8 mouse cellular contexts compared by ENCODE assay signal in genomic region chr11:97189231-97189630, GRCm38 (mm10). TPM values are rescaled to one million over a fixed set of nuclear protein-coding genes. Genes with fewer than 3 reads are reported as not detected.
DNase-seq lines count a peak whose midpoint lies in the region; ATAC-seq lines count a peak whose summit lies in the region.

No protein-coding gene starts in this region.

- peaks cover 5% of the 10 kb centered on the region for H3K36me3 ChIP-seq in neural tube, embryonic 11.5 days (ENCODE audit: control insufficient read depth, insufficient read depth, low read length)
- H3K36me3 ChIP-seq in embryonic facial prominence, embryonic 14.5 days (ENCODE audit: control insufficient read depth, insufficient read depth, low read length), result peaks cover 21% of the 10 kb centered on the region
- no peaks in the 10 kb centered on the region for H3K36me3 ChIP-seq in intestine, embryonic 16.5 days (ENCODE audit: control insufficient read depth, insufficient read depth, low read length)
- H3K36me3 ChIP-seq in neural tube, embryonic 14.5 days (ENCODE audit: control insufficient read depth, insufficient read depth, low read length), result peaks cover 12% of the 10 kb centered on the region; the same call in 1 of the 2 replicates

- peak overlapping the region; percentile 58 for H3K4me2 ChIP-seq in neural tube, embryonic 11.5 days (ENCODE audit: low read depth)
- H3K4me2 ChIP-seq in embryonic facial prominence, embryonic 14.5 days (ENCODE audit: low read depth, low read length), result peak overlapping the region; percentile 88
- peak overlapping the region; percentile 72 for H3K4me2 ChIP-seq in intestine, embryonic 16.5 days (ENCODE audit: low read depth, low read length)
- peak overlapping the region; percentile 85 for H3K4me2 ChIP-seq in neural tube, embryonic 14.5 days (ENCODE audit: low read depth, low read length)

- H3K4me1 ChIP-seq in neural tube, embryonic 11.5 days (ENCODE audit: control insufficient read depth, insufficient read depth, low read length), result peaks cover 8% of the 10 kb centered on the region
- peaks cover 13% of the 10 kb centered on the region for H3K4me1 ChIP-seq in embryonic facial prominence, embryonic 14.5 days (ENCODE audit: control insufficient read depth, insufficient read depth, low read length)
- peaks cover 20% of the 10 kb centered on the region for H3K4me1 ChIP-seq in intestine, embryonic 16.5 days (ENCODE audit: control insufficient read depth, insufficient read depth, low read length)
- peaks cover 12% of the 10 kb centered on the region for H3K4me1 ChIP-seq in neural tube, embryonic 14.5 days (ENCODE audit: control insufficient read depth, insufficient read depth, low read length)

- no peak overlapping the region for H3K9ac ChIP-seq in neural tube, embryonic 11.5 days (ENCODE audit: low read length)
- H3K9ac ChIP-seq in embryonic facial prominence, embryonic 14.5 days (ENCODE audit: low read depth, low read length), result peak overlapping the region; percentile 81; the same call in 1 of the 2 replicates
- no peak overlapping the region for H3K9ac ChIP-seq in intestine, embryonic 16.5 days (ENCODE audit: low read depth, low read length)
- H3K9ac ChIP-seq in neural tube, embryonic 14.5 days (replicated peaks; ENCODE audit: low read depth, low read length), result no peak overlapping the region

- no peak for ATAC-seq in neural tube, embryonic 11.5 days (ENCODE audit: insufficient read depth, low FRiP score, low TSS enrichment)
- no peak for ATAC-seq in embryonic facial prominence, embryonic 14.5 days (ENCODE audit: low read depth)
- no peak for ATAC-seq in intestine, embryonic 16.5 days
- no peak for ATAC-seq in neural tube, embryonic 14.5 days (ENCODE audit: low read depth)

- WGBS in neural tube, embryonic 11.5 days, result 36% methylated on average over 3 of the region's 3 CpGs
- WGBS in embryonic facial prominence, embryonic 14.5 days, result 32% methylated on average over 3 of the region's 3 CpGs
- whole genome bisulfite sequencing in intestine, embryonic 16.5 days, result 39% methylated on average over 3 of the region's 3 CpGs
- 41% methylated on average over 3 of the region's 3 CpGs for WGBS in neural tube, embryonic 14.5 days

- H3K4me3 ChIP-seq in neural tube, embryonic 11.5 days (ENCODE audit: low read depth, low read length), result peak overlapping the region; percentile 85; the same call in 1 of the 2 replicates
- H3K4me3 ChIP-seq in embryonic facial prominence, embryonic 14.5 days (ENCODE audit: low read depth, low read length), result peak overlapping the region; percentile 87
- H3K4me3 ChIP-seq in intestine, embryonic 16.5 days (ENCODE audit: low read length), result peak overlapping the region; percentile 58; the same call in 1 of the 2 replicates
- peak overlapping the region; percentile 85 for H3K4me3 ChIP-seq in neural tube, embryonic 14.5 days (ENCODE audit: low read depth, low read length)

- H3K27ac ChIP-seq in neural tube, embryonic 11.5 days (ENCODE audit: low read depth, low read length), result no peak overlapping the region
- H3K27ac ChIP-seq in embryonic facial prominence, embryonic 14.5 days (replicated peaks; ENCODE audit: low read depth, low read length), result peak overlapping the region; percentile 90; the same call in 1 of the 2 replicates
- no peak overlapping the region; the same call in 1 of the 2 replicates for H3K27ac ChIP-seq in intestine, embryonic 16.5 days (ENCODE audit: low read length)
- no peak overlapping the region for H3K27ac ChIP-seq in neural tube, embryonic 14.5 days (ENCODE audit: low read depth, low read length)

- H3K27me3 ChIP-seq in neural tube, embryonic 11.5 days (ENCODE audit: control insufficient read depth, insufficient read depth, low read length), result no peaks in the 10 kb centered on the region
- no peaks in the 10 kb centered on the region for H3K27me3 ChIP-seq in embryonic facial prominence, embryonic 14.5 days (replicated peaks; ENCODE audit: control insufficient read depth, insufficient read depth, low read length)
- no peaks in the 10 kb centered on the region for H3K27me3 ChIP-seq in intestine, embryonic 16.5 days (replicated peaks; ENCODE audit: control insufficient read depth, insufficient read depth, low read length)
- no peaks in the 10 kb centered on the region for H3K27me3 ChIP-seq in neural tube, embryonic 14.5 days (ENCODE audit: control insufficient read depth, insufficient read depth, low read length)

- DNase-seq in neural tube, embryonic 11.5 days (ENCODE audit: low spot score), result no peak
- DNase-seq in neural tube, embryonic 10.5 days (ENCODE audit: extremely low spot score, low spot score), result no peak
- DNase-seq in embryonic facial prominence, embryonic 14.5 days (ENCODE audit: low spot score), result no peak
- no peak for DNase-seq in right cerebral cortex, postnatal 25 days
- DNase-seq in left cerebral cortex, adult 18-20 months (ENCODE audit: low spot score in 2 of 2), result no peak
- no peak for DNase-seq in natural killer cell, adult 2 months (ENCODE audit: low spot score in 2 of 2)

- H3K9me3 ChIP-seq in neural tube, embryonic 11.5 days (ENCODE audit: control insufficient read depth, low read length), result no peaks in the 10 kb centered on the region
- H3K9me3 ChIP-seq in embryonic facial prominence, embryonic 14.5 days (ENCODE audit: control insufficient read depth, low read length), result no peaks in the 10 kb centered on the region
- no peaks in the 10 kb centered on the region for H3K9me3 ChIP-seq in intestine, embryonic 16.5 days (ENCODE audit: control insufficient read depth, low read length)
- H3K9me3 ChIP-seq in neural tube, embryonic 14.5 days (ENCODE audit: control insufficient read depth, low read length), result no peaks in the 10 kb centered on the region

RNA-seq across cellular contexts. Expression of gene Kpnb1, which starts 1.6 kb away (rescaled TPM):
- polyA plus RNA-seq in neural tube, embryonic 11.5 days (2014; fragmentation: Nextera tagmentation; extraction: Ambion mirVana), result 85.3 and 86.7 TPM in 2 replicates
- polyA plus RNA-seq in embryonic facial prominence, embryonic 14.5 days (2014; fragmentation: Nextera tagmentation; extraction: Ambion mirVana), result 59.8 and 66.0 TPM in 2 replicates
- 31.9 and 36.3 TPM in 2 replicates for polyA plus RNA-seq in intestine, embryonic 16.5 days (2015; fragmentation: Nextera tagmentation; extraction: Ambion mirVana)
- 32.1 and 38.0 TPM in 2 replicates for polyA plus RNA-seq in neural tube, embryonic 14.5 days (2014; fragmentation: Nextera tagmentation; extraction: Ambion mirVana)
- 100 to 1,000 TPM; 118 to 121 TPM for total RNA-seq in left cerebral cortex, adult 18-20 months (2021)

RNA-seq across cellular contexts. Expression of gene Tbkbp1, which starts 37.9 kb away (rescaled TPM):
- 5.8 and 5.9 TPM in 2 replicates for polyA plus RNA-seq in neural tube, embryonic 11.5 days (2014; fragmentation: Nextera tagmentation; extraction: Ambion mirVana)
- polyA plus RNA-seq in embryonic facial prominence, embryonic 14.5 days (2014; fragmentation: Nextera tagmentation; extraction: Ambion mirVana), result 7.6 TPM in 2 replicates
- 2.0 TPM in 2 replicates for polyA plus RNA-seq in intestine, embryonic 16.5 days (2015; fragmentation: Nextera tagmentation; extraction: Ambion mirVana)
- 8.4 and 9.0 TPM in 2 replicates for polyA plus RNA-seq in neural tube, embryonic 14.5 days (2014; fragmentation: Nextera tagmentation; extraction: Ambion mirVana)
- 10 to 100 TPM; 54.8 to 58.4 TPM for total RNA-seq in left cerebral cortex, adult 18-20 months (2021)
